ENCODE assay signal across 15 mouse cellular contexts in genomic region chr12:72031794-72032193, GRCm38 (mm10). TPM values are rescaled to one million over a fixed set of nuclear protein-coding genes. Genes with fewer than 3 reads are reported as not detected.
DNase-seq lines count a peak whose midpoint lies in the region; ATAC-seq lines count a peak whose summit lies in the region.
"Had no signal": no experiment of that assay in that cellular context is flagged by ENCODE, and none has a peak within 500 bp of the region (broad histone marks: within the 10 kb centered on the region; RNA-seq: fewer than 3 reads in every experiment).

No protein-coding gene starts in this region.

- no peaks in the 10 kb centered on the region for H3K36me3 ChIP-seq in kidney, embryonic 16.5 days (ENCODE audit: insufficient read depth, low read length)
- no peaks in the 10 kb centered on the region for H3K36me3 ChIP-seq in heart, embryonic 10.5 days
- H3K36me3 ChIP-seq: embryonic facial prominence, embryonic 12.5 days; neural tube, embryonic 15.5 days had no signal

- no peak for ATAC-seq in kidney, embryonic 16.5 days (ENCODE audit: low FRiP score, low TSS enrichment)
- no peak for ATAC-seq in CD4-positive, CD25-positive, alpha-beta regulatory T cell, adult 4 months
- ATAC-seq: hindbrain, embryonic 16.5 days had no signal

- no peaks in the 10 kb centered on the region for H3K9me3 ChIP-seq in kidney, embryonic 16.5 days (ENCODE audit: low read length)
- H3K9me3 ChIP-seq in heart, embryonic 10.5 days = no peaks in the 10 kb centered on the region
- H3K9me3 ChIP-seq: embryonic facial prominence, embryonic 12.5 days; neural tube, embryonic 15.5 days had no signal

- 70% methylated on average over 6 of the region's 6 CpGs for WGBS in kidney, embryonic 16.5 days
- WGBS in heart, embryonic 10.5 days = 77% methylated on average over 6 of the region's 6 CpGs

- peak; percentile 69 for DNase-seq in kidney, adult 11 months
- DNase-seq in heart, embryonic 10.5 days (ENCODE audit: low spot score) = peak; percentile 59
- DNase-seq in heart, postnatal 4 days = peak; percentile 64
- peak; percentile 58 to 73 for DNase-seq in kidney, postnatal 4 days
- DNase-seq in adipocyte (ENCODE audit: low spot score) = no peak
- no peak for DNase-seq in embryo, embryonic 10.5 days (ENCODE audit: low spot score)
- DNase-seq: B cell, adult 2 months; cerebellum, postnatal 25 days had no signal

- H3K4me3 ChIP-seq in kidney, embryonic 16.5 days (ENCODE audit: low read length) = no peak overlapping the region
- H3K4me3 ChIP-seq in heart, embryonic 10.5 days = no peak overlapping the region
- H3K4me3 ChIP-seq: embryonic facial prominence, embryonic 12.5 days; neural tube, embryonic 15.5 days had no signal

- no peaks in the 10 kb centered on the region for H3K4me1 ChIP-seq in kidney, embryonic 16.5 days (ENCODE audit: insufficient read depth, low read length)
- H3K4me1 ChIP-seq in heart, embryonic 10.5 days = peaks cover 11% of the 10 kb centered on the region
- H3K4me1 ChIP-seq: embryonic facial prominence, embryonic 12.5 days; neural tube, embryonic 15.5 days had no signal

- H3K27me3 ChIP-seq in kidney, embryonic 16.5 days (ENCODE audit: insufficient read depth, low read length) = no peaks in the 10 kb centered on the region
- no peaks in the 10 kb centered on the region for H3K27me3 ChIP-seq in heart, embryonic 10.5 days (ENCODE audit: insufficient read depth, poor library complexity, severe bottlenecking)
- H3K27me3 ChIP-seq: embryonic facial prominence, embryonic 12.5 days; neural tube, embryonic 15.5 days had no signal

- no peak overlapping the region for H3K27ac ChIP-seq in kidney, embryonic 16.5 days (ENCODE audit: low read length)
- H3K27ac ChIP-seq in heart, embryonic 10.5 days = no peak overlapping the region
- H3K27ac ChIP-seq: embryonic facial prominence, embryonic 12.5 days; neural tube, embryonic 15.5 days had no signal

- H3K4me2 ChIP-seq in kidney, embryonic 16.5 days (replicated peaks; ENCODE audit: low read depth, low read length) = no peak overlapping the region
- H3K4me2 ChIP-seq: embryonic facial prominence, embryonic 12.5 days; liver, embryonic 11.5 days; neural tube, embryonic 15.5 days had no signal

- H3K9ac ChIP-seq in kidney, embryonic 16.5 days (replicated peaks; ENCODE audit: low read length) = no peak overlapping the region
- H3K9ac ChIP-seq: embryonic facial prominence, embryonic 12.5 days; neural tube, embryonic 15.5 days had no signal

RNA-seq across cellular contexts. Expression of gene Gpr135, which starts 39.1 kb away (rescaled TPM):
- 0.69 and 0.72 TPM in 2 replicates for polyA plus RNA-seq in kidney, embryonic 16.5 days (2015; fragmentation: Nextera tagmentation; extraction: Ambion mirVana)
- polyA plus RNA-seq in heart, embryonic 10.5 days (2016; fragmentation: Nextera tagmentation; extraction: Ambion mirVana) = 0.32 and 0.41 TPM in 2 replicates
- under 1 TPM; 0.59 to 0.67 TPM for total RNA-seq in heart, postnatal 4 days (2021)
- polyA plus RNA-seq in CD4-positive, CD25-positive, alpha-beta regulatory T cell, adult 4 months (2017; shearing (Covaris generic)) = under 1 TPM in 1 of 2 experiments, not detected in 1; 0.27 TPM
- total RNA-seq: megakaryocyte-erythroid progenitor cell, adult 5-6 weeks had no signal

RNA-seq across cellular contexts. Expression of gene L3hypdh, which starts 53.4 kb away (rescaled TPM):
- polyA plus RNA-seq in kidney, embryonic 16.5 days (2015; fragmentation: Nextera tagmentation; extraction: Ambion mirVana) = 30.1 and 31.2 TPM in 2 replicates
- 13.6 and 15.1 TPM in 2 replicates for polyA plus RNA-seq in heart, embryonic 10.5 days (2016; fragmentation: Nextera tagmentation; extraction: Ambion mirVana)
- total RNA-seq in heart, postnatal 4 days (2021) = 10 to 100 TPM; 12.2 to 13.7 TPM
- under 1 TPM in 1 of 2 experiments, not detected in 1; 0.27 TPM for polyA plus RNA-seq in CD4-positive, CD25-positive, alpha-beta regulatory T cell, adult 4 months (2017; shearing (Covaris generic))
- total RNA-seq: megakaryocyte-erythroid progenitor cell, adult 5-6 weeks had no signal

RNA-seq across cellular contexts. Expression of gene Jkamp, which starts 53.6 kb away (rescaled TPM):
- 88.3 and 91.5 TPM in 2 replicates for polyA plus RNA-seq in kidney, embryonic 16.5 days (2015; fragmentation: Nextera tagmentation; extraction: Ambion mirVana)
- polyA plus RNA-seq in heart, embryonic 10.5 days (2016; fragmentation: Nextera tagmentation; extraction: Ambion mirVana) = 65.2 and 70.7 TPM in 2 replicates
- total RNA-seq in heart, postnatal 4 days (2021) = 10 to 100 TPM; 33.2 to 36.1 TPM
- polyA plus RNA-seq in CD4-positive, CD25-positive, alpha-beta regulatory T cell, adult 4 months (2017; shearing (Covaris generic)) = 10 to 100 TPM; 32.3 to 32.7 TPM

Comparison
In these comparisons a context has a peak if more than half of its experiments do, and no peak if none do; other contexts are left out.
1. DNase-seq: peak in kidney, adult 11 months (single experiment), heart, embryonic 10.5 days (single experiment), heart, postnatal 4 days (single experiment) and kidney, postnatal 4 days (2 of 2); none in adipocyte (single experiment) and embryo, embryonic 10.5 days (single experiment).
2. RNA of gene L3hypdh, which starts 53.4 kb away (polyA plus RNA-seq): 30.1 to 31.2 TPM in kidney, embryonic 16.5 days and 13.6 to 15.1 TPM in heart, embryonic 10.5 days; 0.27 TPM in CD4-positive, CD25-positive, alpha-beta regulatory T cell, adult 4 months; every median in the first group is over 10 times any median in the second.